Mouse (Mus musculus): ENCODE measurements around the gene Timeless.
"Not testable (repeated sequence)": the region's sequence is repeated elsewhere in the genome, so short reads cannot be mapped to it uniquely, and the experiment has no call there.

Timeless gene

GRCm38 (mm10) chr10:128231697-128232419 is at the start of gene Timeless:
Timeless (plus strand) TSS chr10:128232065.
- DNase-seq, result peak; percentile 94

DNA sequence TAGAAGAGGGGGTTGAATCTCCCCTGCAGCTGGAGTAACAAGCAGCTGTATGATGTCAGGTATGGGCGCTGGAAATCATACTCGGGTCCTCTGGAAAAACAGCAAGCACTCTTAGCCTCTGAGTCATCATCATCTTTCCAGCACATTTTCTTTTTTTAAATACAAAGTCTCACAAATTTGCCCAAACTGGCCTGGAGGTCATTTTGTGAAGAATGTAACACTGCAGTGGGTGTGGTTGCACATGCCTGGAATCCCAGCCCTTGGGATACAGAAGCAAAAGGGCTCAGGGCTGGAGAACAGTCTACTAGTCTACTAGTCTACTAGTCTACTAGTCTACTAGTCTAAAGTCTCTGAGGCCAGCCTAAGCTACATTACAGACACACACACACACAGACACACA is 47.6 kb upstream of the Timeless start:
- DNase-seq, result no peak

DNA sequence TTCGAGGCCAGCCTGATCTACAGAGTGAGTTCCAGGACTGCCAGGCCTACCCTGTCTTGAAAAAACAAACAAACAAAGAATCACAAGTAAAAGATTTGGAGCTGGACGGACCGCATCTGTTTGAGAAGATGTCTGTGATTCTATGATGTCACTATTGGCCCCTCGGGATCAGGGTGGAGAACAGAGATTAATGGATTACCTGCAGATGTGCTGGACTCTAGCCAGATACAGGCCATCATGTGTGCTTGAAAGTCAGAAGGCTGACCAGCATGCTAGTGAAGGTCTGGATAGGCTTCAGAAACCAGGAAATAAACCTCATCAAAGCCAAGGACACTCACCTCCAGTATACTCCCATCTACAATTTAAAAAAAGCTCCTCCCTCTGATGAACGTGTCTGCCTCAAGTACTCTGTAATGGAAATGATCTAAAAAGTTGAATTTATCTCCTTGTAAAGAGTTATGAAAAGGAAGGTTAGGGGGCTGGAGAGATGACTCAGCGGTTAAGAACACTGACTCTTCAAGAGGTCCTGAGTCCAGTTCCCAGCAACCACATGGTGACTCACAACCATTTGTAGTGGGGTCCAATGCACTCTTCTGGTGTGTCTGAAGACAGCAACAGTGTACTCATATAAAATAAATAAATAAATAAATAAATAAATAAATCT is 46.5 kb upstream of the Timeless start:
- no peak for DNase-seq

- peak; percentile 86 for DNase-seq
These were observed 45.9 kb upstream of the Timeless start for GRCm38 (mm10) chr10:128185959-128186358.

DNA sequence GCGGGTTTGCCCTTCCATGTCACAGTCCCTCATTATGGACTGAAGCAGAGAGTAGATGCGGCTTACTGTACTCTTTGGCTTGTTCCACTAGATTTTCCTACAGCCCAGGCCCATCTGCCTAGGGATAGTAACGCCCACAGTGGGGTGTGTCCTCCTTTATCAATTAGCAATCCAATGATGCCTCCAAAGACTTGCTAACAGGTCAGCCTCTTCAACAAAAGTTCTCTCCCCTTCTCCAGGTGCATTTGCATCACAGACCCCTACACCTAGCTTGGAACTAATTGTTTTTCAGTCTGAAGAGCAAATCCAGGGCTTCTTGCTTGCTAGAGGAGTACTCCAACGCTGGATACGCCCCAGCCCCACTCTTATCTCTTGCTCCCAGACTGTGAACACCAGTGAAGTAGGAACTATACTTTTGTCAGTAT is 44.7 kb upstream of the Timeless start:
- DNase-seq, result no peak

DNA sequence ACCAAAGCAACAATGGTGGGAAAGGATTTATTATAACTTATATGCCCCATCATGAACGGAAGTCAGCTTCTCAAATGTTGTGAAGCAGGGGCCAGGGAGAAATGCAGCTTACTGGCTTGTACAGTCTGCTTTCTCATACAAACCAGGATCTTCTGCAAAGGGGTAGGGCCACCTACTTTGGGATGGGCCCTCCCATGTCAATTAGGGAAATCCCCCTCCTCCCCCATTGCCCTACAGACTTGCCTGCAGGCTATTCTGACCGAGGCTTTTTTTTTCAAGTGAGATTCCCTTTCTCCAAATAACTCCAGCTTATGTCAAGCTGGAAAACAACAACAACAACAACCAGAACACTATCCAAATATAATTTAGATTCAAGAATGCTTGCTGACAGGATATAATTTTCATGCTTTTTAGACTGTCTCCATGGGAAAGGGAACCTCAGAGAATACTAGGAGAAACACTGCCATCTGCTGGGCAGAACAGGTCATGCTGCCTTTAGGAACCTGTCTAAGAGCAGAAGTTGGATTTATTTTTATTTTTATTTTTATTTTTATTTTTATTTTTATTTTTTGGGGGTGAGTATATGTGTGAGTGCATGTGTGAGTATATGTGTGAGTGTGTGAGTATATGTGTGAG is 43.5 kb upstream of the Timeless start:
- peak; percentile 81 for DNase-seq

DNA sequence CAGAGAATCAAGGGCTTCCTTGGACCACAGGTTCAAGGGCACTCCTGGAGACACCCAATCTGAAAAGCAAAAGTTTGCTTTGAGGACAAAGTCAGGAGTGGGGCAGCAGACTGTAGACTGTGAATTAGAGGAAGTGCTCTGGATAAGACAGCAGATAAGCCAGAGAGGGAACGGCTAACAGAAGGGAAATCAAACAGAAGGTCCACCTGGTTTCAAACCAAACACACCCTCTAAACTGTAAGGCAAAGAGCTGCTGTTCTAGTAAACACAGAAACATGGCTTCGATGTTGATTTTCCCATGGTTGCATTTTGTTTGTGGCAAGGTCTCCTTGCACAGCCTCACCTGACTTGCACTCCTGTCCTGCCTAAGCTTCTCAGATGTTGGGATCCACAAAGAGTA is 40.4 kb upstream of the Timeless start:
- DNase-seq, result no peak

DNA sequence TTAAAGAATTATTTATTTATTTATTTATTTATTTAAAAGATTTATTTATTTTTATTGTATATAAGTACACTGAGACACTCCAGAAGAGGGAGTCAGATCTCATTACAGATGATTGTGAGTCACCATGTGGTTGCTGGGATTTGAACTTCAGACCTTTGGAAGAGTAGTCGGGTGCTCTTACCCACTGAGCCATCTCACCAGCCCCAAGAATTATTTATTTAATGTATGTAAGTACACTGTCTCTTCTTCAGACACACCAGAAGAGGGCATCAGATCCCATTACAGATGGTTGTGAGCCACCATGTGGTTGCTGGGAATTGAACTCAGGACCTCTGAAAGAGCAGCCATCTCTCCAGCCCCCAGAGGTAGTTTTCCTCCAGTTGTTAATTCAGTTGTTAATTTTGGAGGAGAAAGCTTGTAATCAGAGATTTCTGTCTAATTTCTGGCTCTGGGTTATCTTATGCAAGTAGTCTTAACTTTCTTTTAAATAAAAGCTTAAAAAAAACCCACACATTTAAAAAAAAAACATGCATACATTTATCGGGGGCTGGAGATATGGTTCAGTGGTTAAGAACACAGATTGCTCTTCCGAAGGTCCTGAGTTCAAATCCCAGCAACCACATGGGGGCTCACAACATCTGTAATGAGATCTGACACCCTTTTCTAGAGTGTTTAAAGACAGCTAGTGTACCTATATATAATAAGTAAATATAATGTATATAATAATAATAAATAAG is 39.7 kb upstream of the Timeless start:
- not testable (repeated sequence) for DNase-seq

DNA sequence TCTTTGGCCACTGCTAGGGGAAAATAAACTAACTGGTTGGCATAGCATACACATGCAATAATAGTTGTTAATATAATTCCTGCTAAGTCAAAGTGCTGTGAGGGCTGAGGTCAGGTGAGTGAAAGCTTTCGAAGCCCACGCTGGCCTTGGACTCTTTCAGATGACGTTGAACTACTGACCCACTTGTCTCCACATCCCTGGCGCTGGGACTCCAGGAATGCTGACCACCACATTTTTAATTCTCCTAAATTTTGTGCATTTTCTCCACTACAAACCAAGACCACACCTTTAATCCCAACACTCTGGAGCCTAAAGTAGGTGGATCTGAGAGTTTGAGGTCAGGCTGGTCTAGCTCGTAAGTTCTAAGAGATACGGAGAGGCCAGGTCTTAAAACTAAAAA is 38.8 kb upstream of the Timeless start:
- DNase-seq, result no peak

GRCm38 (mm10) chr10:128194024-128194550 is 37.8 kb upstream of the Timeless start, which contains the start of gene Gls2:
Gls2 (plus strand) TSS chr10:128194457.
- DNase-seq, result peak; percentile 98

GRCm38 (mm10) chr10:128194551-128195461 is 37.1 kb upstream of the Timeless start:
- peak; percentile 25 for DNase-seq

DNA sequence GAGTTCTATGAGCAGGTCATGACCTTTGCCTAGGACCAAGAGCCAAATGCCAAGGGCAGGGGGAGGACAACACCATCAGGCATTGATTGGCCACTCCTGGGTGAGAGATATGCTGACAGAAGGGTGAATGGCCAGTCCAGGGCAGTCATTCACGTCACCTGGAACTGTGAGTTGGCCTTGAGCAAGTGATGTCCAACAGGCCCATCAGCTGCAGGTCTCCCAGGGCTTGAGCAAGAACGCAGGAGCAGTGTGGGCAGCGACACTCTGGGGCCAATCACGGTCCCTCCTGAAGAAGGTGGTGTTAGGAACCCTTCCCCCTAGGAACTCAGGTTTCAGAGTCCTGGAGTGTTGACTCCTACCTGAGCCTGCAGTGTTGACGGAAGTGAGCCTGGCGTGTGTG is 30.0 kb upstream of the Timeless start:
- DNase-seq, result no peak

- DNase-seq, result no peak
These were observed 26.9 kb upstream of the Timeless start for GRCm38 (mm10) chr10:128204941-128205340.

GRCm38 (mm10) chr10:128208326-128208725 is 23.5 kb upstream of the Timeless start:
- DNase-seq, result no peak

GRCm38 (mm10) chr10:128209311-128210009 is 22.4 kb upstream of the Timeless start:
- no peak for DNase-seq

DNA sequence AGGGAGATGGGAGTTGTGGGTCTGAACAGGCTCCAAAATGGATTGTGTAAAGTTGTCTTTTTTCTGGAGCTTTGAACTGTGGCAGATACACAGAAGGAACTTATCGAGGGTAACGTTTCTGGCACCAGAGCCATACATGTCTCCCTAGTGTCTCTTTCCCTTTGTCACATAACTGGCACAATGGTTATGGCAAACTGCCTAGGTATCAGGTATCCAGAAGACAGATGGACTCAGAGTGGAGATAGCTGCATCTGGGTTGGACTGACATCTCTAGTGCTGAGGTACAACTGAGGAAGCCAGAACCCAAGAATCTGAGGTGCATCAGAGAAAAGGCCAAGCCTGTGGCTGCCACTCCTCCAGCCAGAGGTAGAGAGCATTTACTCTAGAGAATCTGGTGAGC is 21.7 kb upstream of the Timeless start:
- DNase-seq, result no peak

DNA sequence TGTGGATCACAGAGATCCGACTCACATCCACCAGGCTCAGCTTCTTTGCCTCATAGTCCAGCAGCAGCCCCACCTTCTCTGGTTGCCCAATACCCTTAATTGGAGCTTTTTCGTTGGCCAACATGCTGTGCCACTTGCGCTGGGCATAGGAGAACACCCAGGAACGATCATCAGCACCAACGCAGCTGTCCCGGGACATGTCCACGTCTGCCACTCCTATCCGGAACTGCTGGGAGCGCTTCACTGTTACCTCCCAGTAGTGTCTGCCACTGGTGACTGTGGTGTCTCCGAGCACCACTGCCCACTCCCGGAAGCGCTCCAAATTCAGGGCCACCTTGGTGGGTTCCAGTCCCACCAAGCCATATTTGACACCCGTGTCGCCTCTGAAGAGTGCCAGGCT is 20.9 kb upstream of the Timeless start:
- DNase-seq, result peak; percentile 26

DNA sequence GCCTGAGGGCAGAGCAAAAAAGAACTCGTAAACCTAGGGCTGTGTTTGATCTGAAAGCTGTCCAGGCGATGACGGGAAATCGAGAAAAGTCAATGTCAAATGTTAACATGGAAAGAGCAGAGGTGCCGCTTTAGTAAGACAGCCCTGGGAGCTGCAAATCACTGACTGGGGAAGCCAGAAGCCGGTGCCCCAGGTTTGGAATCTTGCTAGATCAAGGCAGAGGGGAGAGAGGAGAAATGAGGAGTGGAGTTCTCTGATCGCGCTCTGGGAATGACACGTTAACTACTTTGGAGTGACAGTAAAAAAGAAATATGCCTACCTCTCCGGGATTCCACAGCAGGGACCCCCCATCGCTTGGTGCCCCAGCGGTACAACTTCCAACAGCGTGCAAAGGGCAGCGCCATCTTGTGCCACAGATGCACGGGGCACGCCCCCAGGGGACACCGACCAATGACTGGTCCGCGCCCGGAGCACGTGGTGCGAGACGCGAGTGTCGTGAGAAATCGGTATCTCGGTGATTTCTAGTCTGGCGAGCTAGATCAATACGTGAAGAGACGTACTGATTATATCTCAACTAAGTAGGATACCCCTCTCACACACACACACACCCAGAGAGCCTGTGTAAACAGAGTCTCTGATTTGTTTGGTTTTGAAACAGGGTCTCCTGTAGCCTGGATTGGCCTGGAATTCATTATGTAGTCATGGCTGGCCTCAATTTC is 20.3 kb upstream of the Timeless start, which contains the start of gene Spryd4:
Spryd4 (minus strand) TSS at position 418 of the 719 bp plus-strand sequence.
- DNase-seq, result peak; percentile 93

DNA sequence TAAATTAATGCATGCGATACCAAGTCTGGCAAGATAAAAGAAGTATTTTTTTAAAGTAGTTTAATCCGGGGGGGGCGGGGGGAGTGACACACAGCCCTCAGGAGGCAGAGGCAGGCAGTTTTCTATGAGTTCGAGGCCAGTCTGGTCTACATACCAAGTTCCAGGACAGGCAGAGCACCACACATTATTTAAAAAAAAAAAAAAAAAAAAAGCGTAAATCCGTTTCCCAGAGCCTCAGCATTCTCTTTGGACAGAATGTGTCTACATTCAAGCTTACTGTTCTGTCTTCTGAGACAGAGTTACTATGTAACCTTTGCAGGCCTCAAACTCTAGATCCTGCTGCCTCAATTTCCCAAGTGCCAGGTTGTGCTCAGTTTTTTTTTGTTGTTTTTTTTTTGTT is 19.7 kb upstream of the Timeless start:
- DNase-seq, result no peak

DNA sequence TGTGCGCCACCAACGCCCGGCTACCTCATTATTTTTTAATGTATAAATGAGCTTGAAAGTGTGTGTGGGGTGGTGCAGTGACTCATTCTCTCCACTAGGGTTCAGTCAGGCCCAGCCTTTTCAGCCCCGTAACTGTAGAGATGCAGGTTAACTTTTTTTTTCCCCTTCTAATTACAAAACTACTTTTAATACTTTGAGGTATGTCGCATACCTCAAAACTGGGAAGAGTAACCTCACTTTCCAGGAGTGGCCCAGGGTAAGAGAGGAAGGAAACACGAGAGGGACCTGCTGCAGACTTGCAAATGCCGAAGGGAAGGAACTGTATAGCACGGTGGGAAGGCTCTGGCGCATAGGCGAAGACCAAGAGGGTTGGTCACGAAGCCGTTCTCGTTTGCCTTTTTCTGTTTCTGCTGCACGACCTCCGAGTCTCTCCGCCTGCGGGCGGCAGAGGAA is 19.0 kb upstream of the Timeless start:
- peak; percentile 72 for DNase-seq

All from kidney, adult 18-20 months (tissue).